Mouse (Mus musculus) MEL (cell line): ENCODE results near the gene Tunar. TPM values are rescaled to one million over a fixed set of nuclear protein-coding genes. Genes with fewer than 3 reads are reported as not detected.

Source experiments
- DNase-seq: peaks from one replicate; pipeline ENCODE4 v3.0.0; 2011; ENCODE audit warnings: low read depth, low spot score
- H3K27ac ChIP-seq: 2 replicates; pipeline ENCODE4 v1.5.1; 2012; ENCODE audit warnings: low read depth, mild to moderate bottlenecking, control low read depth, low read length, moderate library complexity; ENCODE audit not compliant: control insufficient read depth
- H3K27me3 ChIP-seq, 2 experiments: fragments of 150-350 bp in 1 of 2; sonication (generic) in 1 of 2; 2 replicates each; pipeline ENCODE4 v1.6.1; 2012; ENCODE audit warnings: low read length in 2 of 2, mild to moderate bottlenecking in 2 of 2, improper control_type of control experiment in 1 of 2, moderate library complexity in 1 of 2; ENCODE audit not compliant: insufficient read depth in 2 of 2, control insufficient read depth in 1 of 2
- H3K36me3 ChIP-seq, 2 experiments: 2 replicates each; pipeline ENCODE4 v1.6.1; 2012 to 2014; ENCODE audit warnings: low read length in 2 of 2, improper control_type of control experiment in 1 of 2, inconsistent platforms in 1 of 2, mild to moderate bottlenecking in 1 of 2; ENCODE audit not compliant: insufficient read depth in 2 of 2, control insufficient read depth in 1 of 2
- H3K4me1 ChIP-seq, 2 experiments: fragments of 150-350 bp in 1 of 2; sonication (generic) in 1 of 2; 2 replicates each; pipeline ENCODE4 v1.6.1; 2012; ENCODE audit warnings: low read length in 2 of 2, improper control_type of control experiment in 1 of 2, mild to moderate bottlenecking in 1 of 2; ENCODE audit not compliant: insufficient read depth in 2 of 2, control insufficient read depth in 1 of 2
- H3K4me3 ChIP-seq, 2 experiments: fragments of 150-350 bp in 1 of 2; sonication (generic) in 1 of 2; 2 replicates each; pipeline ENCODE4 v1.5.1; 2012; ENCODE audit warnings: low read depth in 2 of 2, low read length in 2 of 2, mild to moderate bottlenecking in 2 of 2, moderate library complexity in 2 of 2, control low read depth in 1 of 2, improper control_type of control experiment in 1 of 2; ENCODE audit not compliant: control insufficient read depth in 1 of 2, insufficient read depth in 1 of 2
- H3K79me2 ChIP-seq: 2 replicates; pipeline ENCODE4 v1.6.1; 2012; ENCODE audit warnings: mild to moderate bottlenecking, low read length, moderate library complexity; ENCODE audit not compliant: control insufficient read depth, poor library complexity, insufficient read depth
- H3K9ac ChIP-seq: 2 replicates; pipeline ENCODE4 v1.6.1; 2012; ENCODE audit warnings: low read depth, mild to moderate bottlenecking, control low read depth, low read length, moderate library complexity; ENCODE audit not compliant: control insufficient read depth, poor library complexity, severe bottlenecking
- H3K9me3 ChIP-seq: fragments of 150-350 bp; sonication (generic); replicated peaks from 2 replicates; pipeline ENCODE4 v1.6.1; 2012; ENCODE audit warnings: mild to moderate bottlenecking, low read length, improper control_type of control experiment, moderate library complexity; ENCODE audit not compliant: insufficient read depth
- ELF1 ChIP-seq: IDR thresholded peaks from 2 replicates; pipeline ENCODE4 v1.6.1; 2014; ENCODE audit warnings: low read depth, mild to moderate bottlenecking, inconsistent platforms, low read length, improper control_type of control experiment, moderate library complexity
- ETS1 ChIP-seq: IDR thresholded peaks from 2 replicates; pipeline ENCODE4 v1.6.1; 2012; ENCODE audit warnings: low read depth, mild to moderate bottlenecking, inconsistent platforms, low read length, improper control_type of control experiment, moderate library complexity
- MAX ChIP-seq: IDR thresholded peaks from 2 replicates; pipeline ENCODE4 v1.6.1; 2011; ENCODE audit warnings: low read length, improper control_type of control experiment
- MAZ ChIP-seq: IDR thresholded peaks from 2 replicates; pipeline ENCODE4 v1.6.1; 2012; ENCODE audit warnings: low read depth, mild to moderate bottlenecking, inconsistent platforms, low read length, improper control_type of control experiment
- MEF2A ChIP-seq: IDR thresholded peaks from 2 replicates; pipeline ENCODE4 v1.6.1; 2014; ENCODE audit warnings: low read depth, mild to moderate bottlenecking, inconsistent platforms, low read length, improper control_type of control experiment; ENCODE audit not compliant: poor library complexity, insufficient replicate concordance, severe bottlenecking; ENCODE audit errors: extremely low read depth
- MYB ChIP-seq: IDR thresholded peaks from 2 replicates; pipeline ENCODE4 v1.6.1; 2011; ENCODE audit warnings: mild to moderate bottlenecking, low read depth, low read length, improper control_type of control experiment
- NRF1 ChIP-seq: IDR thresholded peaks from 2 replicates; pipeline ENCODE4 v1.6.1; 2014; ENCODE audit warnings: low read depth, mild to moderate bottlenecking, inconsistent platforms, low read length, improper control_type of control experiment, moderate library complexity; ENCODE audit not compliant: poor library complexity, insufficient read depth, severe bottlenecking
- POLR2A ChIP-seq, 2 experiments: IDR thresholded peaks; 2 replicates each; pipeline ENCODE4 v1.6.1; 2011 to 2012; ENCODE audit warnings: low read length in 2 of 2, mild to moderate bottlenecking in 2 of 2, control low read depth in 1 of 2, improper control_type of control experiment in 1 of 2, low read depth in 1 of 2, moderate library complexity in 1 of 2; ENCODE audit not compliant: control insufficient read depth in 1 of 2, insufficient read depth in 1 of 2, poor library complexity in 1 of 2
- POLR2AphosphoS2 ChIP-seq: IDR thresholded peaks from 2 replicates; pipeline ENCODE4 v1.6.1; 2011; ENCODE audit warnings: low read length, improper control_type of control experiment
- SMC3 ChIP-seq: IDR thresholded peaks from 2 replicates; pipeline ENCODE4 v1.6.1; 2011; ENCODE audit warnings: low read depth, low read length, improper control_type of control experiment
- TAL1 ChIP-seq: IDR thresholded peaks from 2 replicates; pipeline ENCODE4 v1.6.1; 2012; ENCODE audit warnings: mild to moderate bottlenecking, inconsistent platforms, low read length, moderate library complexity, mixed read lengths
- TCF12 ChIP-seq: IDR thresholded peaks from 2 replicates; pipeline ENCODE4 v1.6.1; 2014; ENCODE audit warnings: low read depth, mild to moderate bottlenecking, inconsistent platforms, low read length, improper control_type of control experiment, moderate library complexity
- USF1 ChIP-seq: IDR thresholded peaks from 2 replicates; pipeline ENCODE4 v1.6.1; 2014; ENCODE audit warnings: low read depth, mild to moderate bottlenecking, inconsistent platforms, low read length, improper control_type of control experiment, moderate library complexity
- ZC3H11A ChIP-seq: IDR thresholded peaks from 2 replicates; pipeline ENCODE4 v1.6.1; 2012; ENCODE audit warnings: low read depth, mild to moderate bottlenecking, inconsistent platforms, low read length, improper control_type of control experiment
- ZKSCAN1 ChIP-seq: IDR thresholded peaks from 2 replicates; pipeline ENCODE4 v1.6.1; 2012; ENCODE audit warnings: low read depth, mild to moderate bottlenecking, inconsistent platforms, low read length, improper control_type of control experiment, moderate library complexity
- ZMIZ1 ChIP-seq: IDR thresholded peaks from 2 replicates; pipeline ENCODE4 v1.6.1; 2012; ENCODE audit warnings: low read depth, mild to moderate bottlenecking, inconsistent platforms, low read length, improper control_type of control experiment, moderate library complexity
- polyA plus RNA-seq, 2 experiments: library from polyadenylated mRNA; stranded (reverse) in 1 of 2; unstranded in 1 of 2; fragments of >175 nt in 1 of 2; fragments of >200 nt in 1 of 2; gene quantifications; 2 replicates each; pipeline versions ENCODE4 v1.2.1 to v1.2.4; 2012; ENCODE audit warnings: low replicate concordance in 2 of 2, low read depth in 1 of 2; ENCODE audit not compliant: insufficient read length in 2 of 2, insufficient read depth in 1 of 2, missing spikeins in 1 of 2
- total RNA-seq: library from RNA; depleted of rRNA; stranded (reverse); fragments of 300-350 nt; gene quantifications from 2 replicates; pipeline ENCODE4 v1.2.3, GENCODE M21; 2012

Tunar gene
- total and polyA plus RNA-seq, 3 experiments: not detected

DNA sequence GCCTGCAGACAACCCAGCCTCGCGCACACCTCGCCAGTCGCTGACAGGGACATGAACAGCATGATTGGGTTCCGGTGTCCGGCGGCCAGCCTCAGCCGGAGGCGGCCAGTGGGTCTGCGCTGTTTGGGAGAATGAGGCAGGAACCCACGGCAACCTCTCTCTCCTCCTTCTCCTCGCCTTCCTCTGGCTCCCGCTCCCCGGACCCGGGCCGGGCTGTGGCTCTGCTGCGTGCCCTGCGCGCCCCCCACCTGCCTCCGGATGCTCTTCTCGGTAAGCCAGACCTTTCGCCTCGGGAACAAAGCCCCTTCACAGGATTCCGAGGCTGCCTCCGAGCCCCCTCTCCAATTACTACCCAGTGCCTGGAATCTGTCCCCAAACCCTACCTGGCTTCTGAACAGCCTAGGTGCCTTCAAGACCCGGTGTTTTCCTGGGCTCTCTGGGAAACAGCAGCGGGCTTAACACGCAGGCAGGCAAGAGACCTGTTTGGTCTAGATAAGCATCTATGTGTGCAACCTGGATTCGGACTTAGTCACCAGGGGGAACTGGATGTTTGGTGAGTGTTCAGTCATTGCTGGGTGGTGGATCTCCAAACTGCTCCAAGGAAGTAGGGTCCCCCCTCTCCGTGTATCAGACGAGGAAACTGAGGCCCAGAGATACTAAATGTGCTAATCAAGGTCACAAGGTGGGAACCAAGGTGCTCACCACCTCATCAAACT, 3.8 kb downstream of the Tunar start:
- H3K36me3 ChIP-seq: no peaks in the 10 kb centered on the region
- no peak overlapping the region for H3K27ac ChIP-seq
- TF ChIP-seq SMC3: no peak
- TF ChIP-seq TAL1: no peak
- TF ChIP-seq ZMIZ1: no peak
- TF ChIP-seq USF1: no peak
- TF ChIP-seq ETS1: no peak
- no peak for TF ChIP-seq ELF1
- no peak for TF ChIP-seq ZKSCAN1
- no peak for TF ChIP-seq TCF12
- no peak for TF ChIP-seq POLR2A (IDR thresholded peaks at IDR 0.05; ENCODE audit: control insufficient read depth in 1 of 2, insufficient read depth in 1 of 2, low read depth in 1 of 2, low read length in 2 of 2, poor library complexity in 1 of 2)
- no peak for TF ChIP-seq POLR2AphosphoS2
- no peak for TF ChIP-seq MYB
- no peak for TF ChIP-seq MAZ
- TF ChIP-seq MAX: no peak
- TF ChIP-seq MEF2A: no peak
- no peaks in the 10 kb centered on the region for H3K4me1 ChIP-seq
- H3K79me2 ChIP-seq: no peaks in the 10 kb centered on the region
- no peak overlapping the region for H3K9ac ChIP-seq
- no peak overlapping the region for H3K4me3 ChIP-seq
- H3K27me3 ChIP-seq: no peaks in the 10 kb centered on the region
- no peak for DNase-seq
- no peaks in the 10 kb centered on the region for H3K9me3 ChIP-seq

- Histone ChIP-seq H3K4me3 (no peak overlapping the region), H3K27me3 (no peaks in the 10 kb centered on the region), H3K9me3 (no peaks in the 10 kb centered on the region), H3K36me3 (no peaks in the 10 kb centered on the region), H3K9ac (no peak overlapping the region), H3K4me1 (no peaks in the 10 kb centered on the region), H3K79me2 (no peaks in the 10 kb centered on the region), H3K27ac (no peak overlapping the region)
- TF ChIP-seq NRF1 (no peak), ELF1 (no peak), POLR2A (IDR thresholded peaks at IDR 0.05; ENCODE audit: control insufficient read depth in 1 of 2, insufficient read depth in 1 of 2, low read depth in 1 of 2, low read length in 2 of 2, poor library complexity in 1 of 2) (no peak), ZC3H11A (no peak)
- DNase-seq: no peak
Observed at GRCm38 (mm10) chr12:105338256-105338977, 4.7 kb downstream of the Tunar start.
